Mouse (Mus musculus) olfactory bulb, adult 2 months (tissue): Measurements from ENCODE around the gene Fut1.

Experiments used
- CTCF ChIP-seq: fragments of 200-500 bp; IDR thresholded peaks from 2 replicates; pipeline ENCODE4 v1.5.1; 2012; ENCODE audit warnings: low read depth, mild to moderate bottlenecking, low read length, moderate library complexity; ENCODE audit not compliant: insufficient read depth
- POLR2A ChIP-seq: fragments of 200-500 bp; IDR thresholded peaks from 2 replicates; pipeline ENCODE4 v1.6.1; 2012; ENCODE audit warnings: mild to moderate bottlenecking, low read depth, low read length, moderate library complexity; ENCODE audit not compliant: insufficient read depth

DNA sequence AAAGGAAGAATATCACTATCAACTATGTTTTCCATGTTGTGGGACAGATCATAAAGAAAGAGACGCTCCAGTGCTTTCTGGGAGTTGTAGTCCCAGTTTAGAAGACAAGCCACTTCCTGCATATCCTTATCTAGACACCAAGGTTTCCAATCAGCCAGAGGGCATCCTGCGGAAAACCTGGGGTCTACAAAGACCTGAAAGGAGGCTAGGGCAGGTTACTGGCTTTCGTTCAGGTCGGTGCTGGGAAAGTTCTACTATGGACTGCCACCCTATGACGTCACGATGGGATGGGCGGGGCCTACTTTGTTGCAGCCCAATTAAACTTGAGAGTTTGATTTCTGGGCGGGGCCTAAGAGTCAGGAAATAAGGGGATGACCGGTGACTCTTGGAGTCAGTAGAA lies 4.4 kb downstream of the Fut1 start, which contains the start of gene Izumo1:
- no peak for TF ChIP-seq CTCF
- no peak for TF ChIP-seq POLR2A
